Mouse (Mus musculus): ENCODE results near the gene Ccdc92. TPM values are rescaled to one million over a fixed set of nuclear protein-coding genes. Genes with fewer than 3 reads are reported as not detected.

Ccdc92 gene
- polyA plus RNA-seq, 2 experiments from 2014 or later: 3.1 to 3.7 TPM

Other genes starting within 250 kb of the Ccdc92 start
- gene Atp6v0a2, start 233.8 kb downstream of the Ccdc92 start, polyA plus RNA-seq (2017; shearing (Covaris generic)): 10 to 100 TPM; 31.0 to 57.7 TPM
- gene Dnah10, start 137.3 kb downstream of the Ccdc92 start, polyA plus RNA-seq (2017; shearing (Covaris generic)): under 1 TPM in 1 of 2 experiments, not detected in 1; 0.10 TPM
- 10 to 100 TPM in 1 of 2 experiments, 1 to 10 TPM in 1; 8.3 to 11.2 TPM for gene Zfp664, start 267 bp upstream of the Ccdc92 start, polyA plus RNA-seq (2017; shearing (Covaris generic))
- gene Rflna, start 140.8 kb upstream of the Ccdc92 start, polyA plus RNA-seq (2017; shearing (Covaris generic)): not detected